Mouse (Mus musculus): ENCODE results near the gene Cast.

Gene Cast

DNA sequence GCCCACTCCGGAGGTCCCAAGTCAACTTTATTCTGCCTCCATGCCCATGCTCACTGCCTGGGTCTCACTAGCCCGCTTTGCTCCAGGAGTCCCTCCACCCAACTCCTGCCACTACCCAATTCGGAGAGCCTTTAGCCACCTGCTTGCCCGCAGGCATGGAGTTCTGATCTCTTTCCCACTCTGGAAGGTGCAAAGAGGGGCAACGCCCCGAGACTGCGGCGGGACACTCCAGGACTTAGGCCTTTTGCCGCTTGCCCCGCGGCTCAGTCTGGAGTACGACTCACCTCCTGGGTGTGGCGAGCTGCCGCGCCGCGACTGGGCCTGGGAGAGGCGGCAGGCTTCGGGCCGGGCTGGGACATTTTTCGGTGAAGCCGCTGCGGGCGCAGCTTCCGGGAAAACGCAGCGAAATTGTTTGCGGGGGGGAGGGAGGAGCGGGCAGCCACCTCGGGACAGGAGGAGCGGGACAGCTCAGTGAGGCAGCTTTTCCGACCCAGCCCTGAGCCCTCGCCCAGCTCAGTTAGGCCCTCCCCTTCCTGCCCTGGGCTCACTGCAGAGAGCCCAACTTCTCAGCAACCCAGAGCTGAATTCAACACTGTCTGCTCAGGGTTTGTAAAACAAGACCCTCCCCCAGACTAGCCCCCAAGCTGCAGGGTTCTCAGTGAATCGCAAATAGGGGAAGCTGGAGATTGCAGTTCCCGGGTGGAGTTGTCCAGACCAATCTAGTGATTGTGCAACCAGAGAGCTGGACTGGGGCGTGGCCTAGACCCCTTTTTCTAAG, at the start of gene Cast:
TSS of gene Cast (minus strand) at position 659 of the 778 bp plus-strand sequence.
- DNase-seq (ENCODE audit: low spot score in 2 of 2): peak; percentile 68 to 77

DNA sequence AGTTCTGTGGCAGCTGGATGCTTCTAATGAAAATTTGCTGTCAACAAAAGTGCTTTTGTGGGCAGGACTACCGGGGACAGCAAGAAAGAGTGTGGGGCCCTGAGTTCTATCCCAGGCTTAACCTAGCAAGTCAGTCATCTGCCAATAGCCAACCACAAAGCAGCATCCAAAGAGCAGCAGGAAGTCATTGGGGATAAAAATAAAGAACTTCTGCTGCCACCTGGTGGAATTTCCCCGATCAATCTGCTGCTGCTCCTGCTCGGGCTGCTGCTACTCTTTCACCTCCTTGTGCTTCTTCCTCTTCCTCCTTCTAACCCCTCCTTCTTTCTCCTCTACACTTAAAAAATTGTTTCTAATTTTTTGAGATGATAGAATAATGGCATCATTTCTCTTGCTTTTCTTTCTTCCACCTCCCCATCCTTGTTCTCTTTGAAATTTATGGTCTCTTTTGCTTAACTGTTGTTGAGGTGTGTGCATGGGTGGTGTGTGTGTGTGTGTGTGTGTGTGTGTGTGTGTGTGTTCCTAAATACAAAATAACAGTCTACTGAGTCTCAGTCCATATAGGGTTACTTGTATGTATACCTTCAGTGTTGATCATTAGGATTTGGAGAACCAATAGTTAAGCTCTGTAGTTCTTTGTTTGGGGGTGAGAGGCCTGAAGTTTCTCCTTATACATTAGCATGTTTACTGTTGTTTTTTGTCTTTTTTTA, 45.9 kb upstream of the Cast start:
- DNase-seq (ENCODE audit: low spot score in 2 of 2): peak; percentile 47 to 74

DNA sequence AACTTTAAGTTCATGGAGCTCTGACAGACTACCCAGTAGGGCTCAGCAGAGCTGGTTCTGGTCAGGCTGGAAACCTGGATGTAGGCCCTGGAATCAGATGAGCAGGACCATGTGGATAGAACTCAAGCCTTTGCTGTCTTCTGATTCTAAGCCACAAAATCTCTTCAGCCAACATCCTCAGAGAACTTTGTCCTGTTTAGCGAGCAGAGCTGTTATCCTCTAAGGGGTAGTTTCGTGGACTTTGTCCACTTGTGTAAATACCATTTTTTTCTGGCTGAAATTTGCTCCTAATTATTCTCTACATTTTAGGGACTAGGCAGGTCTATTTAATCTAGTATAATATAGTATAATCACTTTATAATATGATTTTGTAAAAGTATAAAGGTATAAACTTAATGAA, 42.2 kb upstream of the Cast start:
- DNase-seq (ENCODE audit: low spot score in 2 of 2): no peak

DNA sequence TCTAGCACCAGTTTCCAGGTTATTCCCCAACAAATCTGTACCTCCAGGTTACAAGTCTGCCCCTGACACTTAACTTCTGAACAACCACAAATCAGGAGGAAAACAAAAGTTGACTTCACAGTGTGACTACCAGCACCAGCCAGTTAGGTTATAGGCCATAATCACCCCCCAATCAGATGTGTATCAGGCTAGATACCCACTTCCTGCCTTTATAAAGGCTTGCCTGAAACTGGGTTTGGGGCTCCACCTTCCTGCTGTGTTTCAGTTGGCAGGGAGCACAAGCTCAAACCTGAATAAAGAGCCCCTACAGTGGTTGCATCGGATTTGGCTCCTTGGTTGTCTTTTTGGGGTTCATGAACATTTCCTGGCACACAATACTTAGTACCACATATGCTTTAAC, 37.3 kb upstream of the Cast start:
- no peak for DNase-seq (ENCODE audit: low spot score in 2 of 2)

DNA sequence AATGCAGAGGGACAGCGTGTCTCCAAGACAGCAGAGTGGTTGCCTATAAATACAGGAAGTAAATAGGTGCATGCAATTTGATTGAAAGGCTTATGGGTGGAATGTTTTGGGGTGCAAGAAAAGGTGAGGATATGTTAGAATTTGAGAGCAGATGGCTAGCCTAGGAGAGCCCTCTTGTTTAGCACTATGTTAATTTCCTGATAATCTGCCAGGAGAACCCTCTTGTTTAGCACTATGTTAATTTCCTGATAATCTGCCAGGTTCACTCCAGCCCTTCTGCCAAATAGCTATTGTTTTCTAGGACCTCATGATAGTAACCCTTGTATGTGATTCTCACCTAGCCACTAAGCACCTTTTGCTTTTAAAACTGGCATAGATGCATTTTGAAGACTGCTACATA, 25.9 kb upstream of the Cast start:
- no peak for DNase-seq (ENCODE audit: low spot score in 2 of 2)

DNA sequence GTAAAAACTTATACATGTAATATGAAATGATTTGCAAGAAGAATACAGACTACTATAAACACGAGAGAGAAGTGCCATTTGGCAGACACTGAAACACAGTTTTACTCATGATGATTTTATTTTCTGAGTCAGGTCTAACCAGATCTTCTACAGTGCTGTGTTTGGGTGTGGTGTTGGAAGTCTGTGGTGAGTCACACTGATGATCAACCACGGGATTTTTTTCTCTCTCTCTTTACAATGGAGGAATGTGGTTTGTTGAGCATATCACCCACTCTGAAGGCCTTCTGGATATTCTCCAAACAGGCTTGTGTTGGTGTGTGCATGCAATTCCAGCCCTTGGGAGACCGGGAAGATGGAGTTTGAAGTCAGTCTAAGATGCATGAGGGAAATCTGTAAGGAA, 13.5 kb upstream of the Cast start:
- no peak for DNase-seq (ENCODE audit: low spot score in 2 of 2)

DNA sequence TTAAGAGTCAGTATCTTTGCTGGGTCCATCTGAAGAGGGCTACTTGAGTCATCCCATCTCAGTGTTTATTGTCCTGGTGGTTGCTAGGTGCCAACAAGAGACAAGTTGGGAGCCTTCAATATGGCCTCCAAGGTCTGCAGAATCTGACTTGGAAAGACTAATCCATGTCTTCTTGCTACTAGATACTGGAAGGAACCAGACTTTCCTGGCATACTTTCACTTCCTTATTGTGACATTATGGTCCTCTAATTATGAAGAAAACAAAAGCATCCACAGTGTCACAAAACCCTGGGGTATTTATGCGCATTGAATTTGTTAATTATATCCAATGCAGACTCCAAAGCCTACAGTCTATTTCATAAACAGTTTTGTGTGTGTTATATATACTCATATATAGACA, 7.1 kb upstream of the Cast start:
- DNase-seq (ENCODE audit: low spot score in 2 of 2): no peak

DNA sequence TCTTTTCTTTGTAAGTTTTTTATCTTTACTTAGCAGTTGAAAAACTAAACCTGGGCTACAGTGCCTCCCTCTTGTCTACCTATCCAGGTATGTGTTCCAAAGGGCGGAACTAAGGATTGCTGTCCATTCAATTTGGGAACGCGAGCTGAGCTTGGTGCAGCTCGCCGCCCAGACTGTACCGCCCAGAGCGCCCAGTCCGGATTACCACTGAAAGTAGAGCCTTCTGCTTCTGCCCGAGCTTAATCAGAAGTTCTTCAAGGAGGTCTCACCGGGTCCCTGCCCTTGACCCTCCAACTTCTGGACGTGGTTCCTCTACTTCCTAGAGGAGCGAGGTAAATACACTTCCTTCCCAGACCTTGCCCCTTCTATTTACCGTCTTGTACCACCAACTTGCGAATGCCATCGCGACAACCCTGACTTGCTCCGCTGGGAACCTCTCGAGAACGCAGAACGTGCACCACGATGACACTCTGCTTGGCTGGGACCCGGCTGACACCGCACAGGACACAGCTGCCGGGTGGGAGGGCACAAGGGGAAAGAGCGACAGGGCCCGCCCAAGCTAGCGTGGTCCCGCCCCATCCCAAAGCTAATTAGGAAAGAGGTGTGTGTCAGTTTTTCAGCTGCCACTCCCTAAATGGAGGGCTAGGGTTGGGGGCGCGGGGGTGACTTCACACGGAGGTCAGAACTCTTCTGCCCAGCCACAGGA, 1.0 kb downstream of the Cast start:
- DNase-seq (ENCODE audit: low spot score in 2 of 2): peak; percentile 88 to 89

DNA sequence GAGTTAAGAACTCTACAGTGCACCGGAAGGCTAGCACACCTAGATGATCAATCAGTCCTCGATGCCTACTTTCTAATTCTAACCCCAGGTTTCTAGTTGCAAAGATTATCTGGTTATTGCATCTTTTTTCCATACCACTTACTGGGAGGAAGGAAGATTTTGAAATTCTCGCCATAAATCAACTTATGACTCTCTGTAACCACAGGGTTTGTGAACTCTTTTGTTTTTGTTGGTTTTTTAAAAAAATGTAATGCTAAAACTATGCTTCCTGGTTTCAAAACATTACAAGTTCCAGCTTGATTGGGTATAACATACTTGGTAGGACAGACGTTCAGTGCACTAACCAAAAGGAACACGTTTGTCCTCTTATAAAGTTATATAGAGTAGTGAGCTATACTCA, 1.7 kb downstream of the Cast start:
- DNase-seq (ENCODE audit: low spot score in 2 of 2): no peak

DNA sequence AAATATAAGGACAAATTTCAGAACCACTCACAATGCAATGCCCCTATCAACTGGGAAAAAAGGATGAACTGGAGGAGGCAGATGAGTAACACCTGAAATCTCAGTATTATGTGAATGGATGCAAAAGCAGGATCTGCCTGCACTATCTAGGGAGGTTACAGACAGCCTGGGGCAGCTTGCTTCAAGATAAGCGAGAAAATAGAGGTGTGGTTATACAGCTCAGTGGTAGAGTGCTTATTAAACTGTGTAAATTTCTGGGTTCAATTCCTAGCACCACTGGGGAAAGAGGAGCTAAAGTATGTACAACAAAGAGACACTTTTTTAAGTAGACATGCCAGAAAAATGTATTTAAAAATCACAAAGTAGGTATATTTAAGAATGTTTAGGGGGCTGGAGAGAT, 14.2 kb downstream of the Cast start:
- no peak for DNase-seq (ENCODE audit: low spot score in 2 of 2)

DNA sequence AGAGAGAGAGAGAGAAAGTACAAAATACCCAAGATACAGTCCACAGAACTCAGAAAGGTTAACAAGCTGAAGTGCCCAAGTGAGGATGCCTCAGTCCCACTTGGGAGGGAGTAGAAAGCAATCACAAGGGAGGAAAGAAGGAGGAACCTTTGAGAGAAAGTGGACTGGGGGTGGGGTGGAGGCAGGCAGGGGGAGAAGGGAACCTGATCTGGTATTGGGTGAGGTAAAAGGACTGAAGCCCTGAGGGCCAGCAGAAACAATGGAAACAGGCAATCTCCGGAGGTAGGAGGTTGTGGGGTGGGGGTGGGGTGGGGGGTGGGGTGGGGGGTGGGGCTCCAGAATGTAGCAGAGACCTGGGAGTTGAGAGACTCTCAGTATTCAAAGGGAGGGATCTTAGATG, 20.9 kb downstream of the Cast start:
- DNase-seq (ENCODE audit: low spot score in 2 of 2): no peak

DNA sequence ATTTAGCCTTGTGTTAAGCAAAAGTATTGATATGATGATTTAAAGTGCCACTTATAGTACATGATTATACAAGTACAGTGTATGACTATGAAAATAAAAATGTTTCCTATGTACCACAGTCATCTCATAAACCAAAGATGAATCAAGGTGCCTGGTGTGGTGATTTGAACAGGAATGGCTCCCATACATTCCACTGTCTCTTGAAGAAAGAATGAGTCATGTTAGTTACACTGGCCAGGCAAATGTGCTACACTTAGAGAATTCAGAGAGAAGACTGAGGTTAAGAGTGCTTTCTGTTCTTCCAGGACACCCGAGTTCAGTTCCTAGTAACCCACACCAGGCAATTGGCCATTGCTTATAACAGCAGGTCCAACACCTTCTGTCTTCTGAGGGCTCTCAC, 36.5 kb downstream of the Cast start:
- DNase-seq (ENCODE audit: low spot score in 2 of 2): no peak

DNA sequence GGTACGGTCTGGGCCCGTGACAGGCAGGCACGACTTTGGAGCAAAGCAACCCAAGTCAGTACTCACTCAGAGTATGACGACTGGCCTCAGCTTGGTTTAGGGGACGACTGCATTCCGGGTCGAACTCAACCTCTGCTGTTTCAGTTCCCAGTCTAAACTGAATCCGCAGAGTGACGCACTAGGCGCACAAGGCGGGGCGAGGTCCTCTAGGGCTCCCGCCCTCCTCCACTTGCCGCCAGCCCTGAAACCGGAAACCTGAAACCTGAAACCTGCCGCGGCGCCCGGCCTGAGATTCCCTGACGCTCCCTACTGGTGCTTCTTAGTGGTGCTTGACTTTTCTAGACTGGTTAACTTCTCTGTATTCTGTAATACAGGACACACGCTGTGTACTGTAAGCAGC, 38.1 kb downstream of the Cast start:
- peak; percentile 91 to 94 for DNase-seq (ENCODE audit: low spot score in 2 of 2)

DNA sequence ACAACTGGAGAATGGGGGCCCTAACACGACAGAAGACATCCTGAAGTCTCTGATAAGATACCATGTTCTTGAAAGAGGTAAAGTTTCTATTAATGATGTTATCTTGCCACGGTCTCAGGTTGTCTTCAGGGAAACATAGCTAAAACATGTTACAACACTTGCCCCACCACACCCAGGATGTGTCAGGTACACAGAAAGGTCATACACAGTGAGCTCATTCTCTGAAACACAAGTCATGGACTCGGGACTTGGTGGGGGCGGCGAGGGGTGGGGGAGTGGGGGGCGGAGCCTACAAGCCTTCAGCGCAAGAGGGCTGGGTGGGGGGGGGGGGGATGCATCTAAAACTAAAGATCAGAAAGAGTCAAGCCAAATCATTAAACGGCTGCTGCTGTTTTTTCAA, 38.7 kb downstream of the Cast start:
- peak in 1 of 2 experiments; percentile 8 for DNase-seq (ENCODE audit: low spot score in 2 of 2)

DNA sequence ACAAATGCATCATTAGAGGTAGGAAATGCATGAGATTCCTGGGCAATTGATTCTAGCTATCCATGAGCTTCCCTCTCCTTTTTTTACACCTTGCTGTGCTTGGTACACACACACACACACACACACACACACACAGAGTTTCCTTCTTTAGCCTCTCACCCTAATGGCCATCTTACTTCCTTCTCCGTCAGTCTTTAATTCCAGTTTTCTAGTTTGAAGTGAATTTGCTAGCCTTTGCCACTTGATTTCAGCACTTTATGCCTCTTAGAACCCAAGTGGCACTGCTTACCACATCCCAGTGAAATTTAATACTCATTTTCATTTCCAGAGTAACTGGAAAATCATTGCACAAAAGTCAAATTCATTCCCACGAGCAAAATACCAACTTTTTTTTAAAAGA, 41.4 kb downstream of the Cast start:
- DNase-seq (ENCODE audit: low spot score in 2 of 2): no peak

DNA sequence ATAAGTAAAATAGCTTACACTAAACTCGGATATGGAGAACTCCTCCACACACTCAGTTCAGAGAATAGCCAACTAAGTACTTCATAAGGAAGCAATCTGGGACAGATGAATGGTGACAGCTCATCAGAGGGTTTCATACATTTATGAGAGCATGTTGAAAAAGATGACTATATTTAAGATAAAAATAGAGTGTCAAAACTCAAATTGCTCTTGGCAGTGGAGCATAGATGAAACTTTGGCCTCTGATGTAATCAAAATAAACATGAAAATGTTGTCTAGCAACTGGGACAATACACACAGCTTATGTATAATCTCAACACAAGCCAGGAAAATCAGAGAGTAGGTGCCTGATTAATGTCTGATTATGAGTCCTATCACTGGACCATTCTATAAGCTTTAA, 45.9 kb downstream of the Cast start:
- DNase-seq (ENCODE audit: low spot score in 2 of 2): no peak

DNA sequence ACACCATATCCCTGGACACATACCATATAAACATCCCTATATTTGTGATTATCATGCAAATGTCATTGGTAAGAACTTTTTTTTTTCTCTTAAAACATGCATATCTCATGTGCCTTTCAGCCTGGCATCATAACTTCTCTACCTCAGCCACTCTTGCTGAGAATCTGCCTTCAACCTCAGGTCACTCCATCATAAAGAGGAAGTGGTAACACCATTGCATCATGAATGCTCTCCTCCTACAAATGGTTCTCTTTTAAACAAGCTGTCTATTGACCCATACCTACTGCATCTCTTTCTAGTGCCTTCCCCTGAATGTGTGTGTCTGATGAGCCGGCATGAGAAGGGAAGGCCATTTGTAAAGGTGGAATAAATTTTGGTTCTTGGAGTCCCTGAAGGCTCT, 49.5 kb downstream of the Cast start:
- no peak for DNase-seq (ENCODE audit: low spot score in 2 of 2)

DNA sequence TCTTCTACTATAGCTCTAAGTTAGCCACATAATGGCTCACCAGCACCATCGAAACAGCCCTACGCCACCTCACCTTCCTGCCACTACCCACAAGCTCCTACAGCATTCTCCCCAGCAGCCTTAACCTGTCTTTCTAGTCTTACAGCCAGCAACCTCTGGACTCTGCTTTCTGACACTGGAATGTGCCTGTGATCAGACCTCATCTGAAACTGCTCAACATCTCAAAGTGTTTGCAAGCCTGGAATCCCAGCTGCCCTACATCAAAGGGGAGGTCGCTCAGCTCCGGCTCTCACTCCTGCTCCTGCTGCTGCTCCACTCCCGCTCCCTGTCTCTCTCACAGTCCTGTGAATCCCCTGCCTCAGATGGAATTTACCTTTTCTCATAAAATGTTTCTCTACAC, 65.4 kb downstream of the Cast start:
- DNase-seq (ENCODE audit: low spot score in 2 of 2): no peak

DNA sequence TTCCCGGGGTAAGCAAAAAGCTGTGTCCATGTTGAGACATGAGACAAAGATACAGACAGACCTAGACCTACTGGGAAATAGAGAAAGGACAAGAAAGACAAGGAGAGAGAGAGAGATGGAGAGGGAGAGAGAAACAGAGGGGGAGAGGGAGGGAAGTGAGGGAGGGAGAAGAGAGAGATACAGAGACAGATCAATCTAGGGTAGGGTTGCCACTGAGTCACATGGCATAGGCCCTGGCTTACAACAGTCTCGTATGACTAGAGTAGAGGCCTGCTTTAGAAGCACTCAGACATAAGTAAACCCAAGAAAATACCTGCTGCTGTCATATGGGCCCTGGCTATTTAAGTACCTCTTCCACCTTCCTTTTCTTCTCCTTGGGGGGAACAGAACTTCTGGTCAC, 72.2 kb downstream of the Cast start:
- no peak for DNase-seq (ENCODE audit: low spot score in 2 of 2)

DNA sequence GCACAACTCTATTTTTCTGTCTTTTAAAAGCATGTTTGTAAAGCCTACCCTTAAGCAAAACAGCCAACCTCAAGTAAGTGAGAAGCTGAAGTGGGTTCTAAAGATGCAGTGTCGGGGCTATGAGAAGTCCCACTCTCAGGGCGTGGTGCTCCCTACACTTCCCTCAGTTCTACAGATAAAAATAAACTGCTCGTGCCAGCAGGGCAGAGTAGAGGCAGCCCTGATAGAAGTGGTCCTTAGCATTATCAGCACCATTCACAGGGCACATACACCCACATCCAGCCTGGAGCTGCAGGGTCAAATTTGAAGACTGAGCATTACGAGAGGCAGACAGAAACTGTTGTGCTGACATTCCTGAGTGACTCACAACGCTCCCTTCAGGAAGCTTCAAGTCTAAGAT, 72.8 kb downstream of the Cast start:
- DNase-seq (ENCODE audit: low spot score in 2 of 2): no peak

DNA sequence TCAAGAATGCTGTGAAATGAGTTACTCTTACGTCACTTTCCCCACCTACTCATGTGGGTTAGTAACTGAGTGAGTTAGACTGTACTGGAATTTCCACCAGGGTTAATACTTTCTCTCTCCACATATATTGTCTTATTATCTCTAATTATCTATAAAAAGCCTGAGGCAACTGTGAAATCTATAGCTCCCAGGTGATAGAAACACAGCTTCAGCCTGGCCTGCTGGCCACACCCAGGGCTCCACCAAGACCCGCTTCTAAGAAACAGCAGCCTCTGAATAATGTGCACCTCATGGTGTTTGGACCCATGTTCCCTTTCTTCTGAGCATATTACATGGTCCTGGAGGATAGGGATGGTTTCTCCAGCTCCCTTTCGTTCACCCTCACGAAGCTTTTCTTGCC, 74.9 kb downstream of the Cast start:
- DNase-seq (ENCODE audit: low spot score in 2 of 2): no peak

DNA sequence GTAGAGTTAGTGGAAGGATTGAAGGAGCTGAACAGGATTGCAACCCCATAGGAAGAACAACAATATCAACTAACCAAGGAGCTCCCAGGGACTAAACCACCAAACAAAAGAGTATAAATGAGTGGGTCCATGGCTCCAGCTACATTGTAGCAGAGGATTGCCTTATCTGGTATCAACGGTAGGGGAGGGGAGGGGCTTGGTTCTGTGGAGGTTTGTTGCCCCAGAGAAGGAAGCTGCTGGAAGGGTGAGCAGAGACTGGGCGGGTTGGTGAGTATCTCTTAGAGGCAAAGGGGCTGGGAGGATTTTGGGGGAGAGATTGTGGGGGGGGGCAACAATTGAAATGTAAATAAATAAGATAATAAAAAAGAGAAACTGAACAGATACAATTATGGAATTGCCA, 89.6 kb downstream of the Cast start:
- no peak for DNase-seq (ENCODE audit: low spot score in 2 of 2)

DNA sequence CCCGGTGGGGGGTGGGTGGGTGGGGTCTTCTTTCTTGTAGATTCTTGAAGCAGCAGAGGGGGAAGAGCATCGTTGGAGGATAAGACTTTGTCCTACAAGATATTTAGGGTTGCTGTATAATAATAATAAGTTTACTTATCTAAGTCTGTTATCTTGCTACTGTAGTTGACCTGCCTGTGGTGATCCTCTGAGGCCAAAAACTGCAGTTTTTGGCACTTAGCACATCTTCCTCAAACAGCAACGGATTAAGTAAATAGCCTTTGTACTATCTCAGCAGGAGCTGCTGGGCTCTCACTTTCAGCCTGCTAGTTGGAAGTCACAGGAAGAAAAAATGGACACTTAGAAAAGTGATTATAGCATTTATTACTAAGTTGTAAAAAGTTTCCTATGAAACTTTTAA, 112.4 kb downstream of the Cast start:
- DNase-seq (ENCODE audit: low spot score in 2 of 2): no peak
